Mouse (Mus musculus): ENCODE results near the gene Cgnl1. TPM values are rescaled to one million over a fixed set of nuclear protein-coding genes. Genes with fewer than 3 reads are reported as not detected.
A peak's percentile ranks its signal among the peaks of the same experiment; 100 is the strongest.
"Not testable (repeated sequence)": the region's sequence is repeated elsewhere in the genome, so short reads cannot be mapped to it uniquely, and the experiment has no call there.

Cgnl1 gene
- total RNA-seq, 2 experiments from 2014 or later: 10.2 to 14.8 TPM

DNA sequence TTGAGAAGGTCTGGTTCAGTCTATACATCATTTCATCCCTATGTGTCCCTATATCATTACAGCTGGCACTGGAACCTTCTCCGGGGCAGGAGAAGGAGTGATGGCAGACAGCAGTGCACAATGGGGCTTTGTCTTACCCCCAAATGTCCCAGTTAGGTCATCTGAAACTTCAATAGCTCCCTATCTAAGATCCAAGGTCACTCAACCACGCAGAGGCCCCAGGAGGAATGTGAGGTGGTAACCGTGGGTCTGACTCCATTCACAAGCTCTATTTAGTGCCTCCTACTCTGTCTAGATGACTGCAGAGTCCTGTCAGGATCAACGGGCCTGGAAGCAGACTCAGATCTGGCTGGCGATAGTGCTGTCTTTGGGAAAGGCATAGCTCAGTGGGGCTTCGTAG lies 142.5 kb downstream of the Cgnl1 start:
- no peak for DNase-seq (ENCODE audit: low spot score in 2 of 2)

DNA sequence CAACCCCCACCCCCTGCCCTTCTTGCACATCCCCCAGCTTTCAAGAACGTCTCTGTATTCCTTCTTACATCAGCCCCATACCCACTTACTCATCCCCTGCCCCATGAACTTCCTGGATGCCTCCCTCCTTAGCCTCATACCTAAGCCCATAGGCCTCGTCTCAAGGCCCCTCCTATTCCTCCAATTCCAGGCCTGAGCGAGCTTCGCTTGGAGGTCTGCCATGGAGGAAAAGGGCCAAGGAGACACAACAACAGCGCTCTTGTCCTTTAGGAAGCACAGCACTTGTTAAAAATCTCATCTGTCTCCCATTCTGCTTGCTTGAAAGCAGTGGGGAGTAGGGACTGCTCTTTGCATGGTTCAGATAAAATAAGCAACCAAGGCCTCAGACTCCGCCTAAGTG lies 143.1 kb downstream of the Cgnl1 start:
- peak in 1 of 2 experiments; percentile 38 for DNase-seq (ENCODE audit: low spot score in 2 of 2)

DNA sequence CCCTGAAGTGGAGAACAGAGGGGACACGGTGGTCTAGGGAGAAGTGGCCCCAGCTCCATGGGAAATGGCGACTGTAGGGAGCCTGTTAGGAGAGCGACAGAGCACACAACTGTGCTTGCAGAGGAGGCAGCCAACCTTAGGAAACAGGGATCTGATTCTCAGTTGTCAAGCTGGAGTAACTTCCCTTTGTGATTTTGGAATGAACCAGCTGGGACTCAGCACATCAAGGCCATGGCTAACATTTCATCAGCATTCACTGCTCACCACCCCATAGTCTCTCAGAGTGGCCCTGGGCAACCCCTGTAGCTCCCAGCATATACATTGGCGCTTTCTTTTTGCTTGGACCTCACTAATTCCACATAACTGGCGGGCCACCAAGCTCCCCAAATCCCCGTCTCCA lies 145.4 kb downstream of the Cgnl1 start:
- no peak for DNase-seq (ENCODE audit: low spot score in 2 of 2)

DNA sequence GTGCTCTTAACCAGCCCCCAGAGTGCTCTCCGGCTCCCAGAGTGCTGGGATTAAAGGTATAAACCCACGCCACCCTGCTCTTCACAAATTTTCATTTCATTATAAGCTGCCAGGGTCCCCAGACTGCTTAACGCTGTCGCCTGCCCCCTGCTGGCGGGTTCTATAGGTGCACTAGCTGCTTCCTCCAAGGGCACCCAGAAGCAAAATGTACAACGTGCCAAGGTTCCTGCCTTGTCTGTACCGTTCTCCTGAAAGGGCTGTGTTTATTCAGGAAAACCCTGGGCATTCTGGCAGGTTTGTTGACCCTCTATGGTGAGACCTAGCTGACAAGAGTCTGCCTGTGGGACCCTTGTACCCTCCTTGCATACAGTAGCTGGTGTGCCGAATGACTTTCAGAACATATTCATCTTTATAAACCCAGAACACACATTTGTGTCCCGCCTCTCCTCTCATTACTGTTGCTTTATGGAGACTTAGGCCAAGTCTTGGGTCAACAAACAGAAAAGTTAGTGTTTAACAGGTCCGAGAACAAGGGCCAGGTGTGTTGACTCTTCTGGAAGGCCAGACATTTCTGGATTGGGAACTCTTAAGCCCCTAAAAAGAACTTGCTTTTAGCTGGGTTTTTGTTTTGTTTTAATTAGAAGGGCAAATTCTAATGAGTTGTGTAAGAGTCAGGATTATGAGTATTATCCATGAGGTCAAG lies 146.5 kb downstream of the Cgnl1 start:
- peak in 1 of 2 experiments; percentile 44 for DNase-seq (ENCODE audit: low spot score in 2 of 2)

DNA sequence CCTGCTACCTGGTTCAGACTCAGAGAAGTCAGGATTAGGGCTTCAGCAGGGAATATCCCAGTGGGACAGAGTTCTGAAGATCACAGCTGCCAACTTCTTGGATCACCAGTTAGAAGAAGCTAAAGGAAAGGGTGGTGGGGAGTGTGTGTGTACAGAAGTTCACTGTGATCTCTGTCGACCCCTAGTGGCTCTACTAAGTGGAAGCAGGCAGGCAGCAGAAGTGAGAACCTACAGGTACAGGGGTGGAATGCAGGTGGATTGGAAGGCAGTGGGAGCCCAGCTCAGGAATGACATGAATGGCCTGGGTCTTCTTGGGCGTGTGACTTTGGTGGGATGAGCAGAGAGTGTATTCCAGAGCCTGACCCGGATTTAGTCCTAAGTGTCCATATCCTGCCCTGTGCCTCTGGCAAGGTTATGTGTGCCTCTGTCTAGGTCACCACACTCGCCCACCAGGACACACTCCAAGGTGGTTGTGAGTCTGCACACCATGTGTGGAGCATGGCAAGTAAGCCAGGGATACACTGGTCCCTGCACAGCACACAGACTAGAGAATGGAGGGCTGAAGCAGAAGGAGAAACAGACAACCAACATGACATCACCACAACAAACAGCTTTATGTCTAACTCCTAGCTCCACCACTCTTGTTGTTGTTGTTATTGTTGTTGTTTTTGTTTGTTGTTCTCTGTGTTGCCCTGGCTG lies 147.4 kb downstream of the Cgnl1 start:
- DNase-seq (ENCODE audit: low spot score in 2 of 2): no peak

DNA sequence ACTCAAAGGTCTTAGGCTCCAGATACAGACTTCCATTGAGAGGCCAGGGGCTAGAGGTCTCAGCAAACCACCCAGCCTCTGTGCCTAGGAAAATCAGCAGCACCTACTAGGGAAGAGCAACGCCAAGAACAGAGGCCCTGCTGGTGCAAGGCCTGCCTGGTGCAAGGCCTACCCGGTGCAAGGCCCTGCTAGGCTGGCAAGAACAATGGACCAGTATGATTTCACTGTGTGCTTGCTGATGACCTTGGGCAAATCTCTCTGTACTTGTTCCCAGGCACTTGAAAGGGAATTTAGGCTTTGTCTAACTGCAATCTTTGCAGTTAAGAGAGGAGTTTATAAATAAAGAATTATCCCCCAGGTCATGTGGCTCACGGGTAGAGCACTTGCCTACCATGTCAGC lies 148.8 kb downstream of the Cgnl1 start:
- DNase-seq (ENCODE audit: low spot score in 2 of 2): no peak

DNA sequence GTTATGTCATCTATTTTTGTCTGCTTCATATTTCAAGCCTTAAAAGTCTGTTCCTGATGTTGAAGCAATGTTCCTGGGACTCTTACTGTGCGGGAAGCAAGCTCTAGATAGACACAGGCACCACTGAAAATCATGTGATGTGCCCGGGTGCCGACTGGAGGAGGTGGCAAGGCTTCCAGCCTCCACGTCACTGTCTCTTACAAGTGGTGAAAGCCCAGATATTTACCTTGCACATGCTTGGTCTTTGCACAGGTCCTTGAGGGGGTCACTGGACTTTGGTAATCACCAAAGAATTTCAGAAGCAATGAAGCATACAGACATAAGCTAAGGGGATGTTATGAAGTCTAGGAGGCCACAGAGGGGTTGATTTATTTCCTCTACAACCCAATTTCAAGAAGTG lies 149.4 kb downstream of the Cgnl1 start:
- no peak for DNase-seq (ENCODE audit: low spot score in 2 of 2)

DNA sequence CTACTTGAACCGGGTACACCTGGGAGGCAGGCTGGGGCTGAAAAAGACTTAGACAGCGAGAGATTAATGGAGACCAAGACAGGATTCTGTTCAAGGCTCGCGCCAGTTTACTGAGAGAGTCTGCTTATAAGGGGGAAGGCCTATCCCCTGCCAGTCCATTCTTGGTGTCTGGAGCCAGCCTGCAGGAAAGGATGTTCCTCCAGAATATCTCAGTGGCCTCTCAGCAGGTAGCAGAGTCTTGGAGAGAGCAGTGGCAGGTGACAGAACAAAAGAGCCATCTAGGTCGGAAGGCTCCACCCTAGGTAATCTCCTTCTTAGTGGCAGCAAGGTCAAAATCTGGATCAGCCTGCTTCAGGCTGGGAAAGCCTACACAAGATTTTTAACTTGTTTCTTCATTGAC lies 151.3 kb downstream of the Cgnl1 start:
- not testable (repeated sequence) for DNase-seq (ENCODE audit: low spot score in 2 of 2)

DNA sequence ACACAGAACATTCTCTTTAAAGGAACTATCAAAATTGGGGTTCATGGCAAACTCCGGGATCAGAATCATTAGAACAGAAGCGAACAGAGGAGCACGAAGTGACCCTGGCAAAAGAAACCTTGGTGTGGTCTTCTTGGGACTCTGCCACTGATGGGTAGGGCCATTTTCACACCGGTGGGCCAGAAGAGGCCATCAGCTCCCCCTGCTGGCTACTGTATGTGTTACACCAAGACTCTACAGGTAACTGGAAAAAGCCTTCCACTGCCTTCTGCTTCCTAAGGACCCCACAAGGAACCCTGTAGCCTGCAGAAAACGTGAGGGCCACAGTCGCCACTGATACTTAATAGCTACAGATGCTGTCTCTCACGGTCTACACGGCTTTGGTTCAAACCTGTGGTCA lies 154.0 kb downstream of the Cgnl1 start:
- DNase-seq (ENCODE audit: low spot score in 2 of 2): no peak

DNA sequence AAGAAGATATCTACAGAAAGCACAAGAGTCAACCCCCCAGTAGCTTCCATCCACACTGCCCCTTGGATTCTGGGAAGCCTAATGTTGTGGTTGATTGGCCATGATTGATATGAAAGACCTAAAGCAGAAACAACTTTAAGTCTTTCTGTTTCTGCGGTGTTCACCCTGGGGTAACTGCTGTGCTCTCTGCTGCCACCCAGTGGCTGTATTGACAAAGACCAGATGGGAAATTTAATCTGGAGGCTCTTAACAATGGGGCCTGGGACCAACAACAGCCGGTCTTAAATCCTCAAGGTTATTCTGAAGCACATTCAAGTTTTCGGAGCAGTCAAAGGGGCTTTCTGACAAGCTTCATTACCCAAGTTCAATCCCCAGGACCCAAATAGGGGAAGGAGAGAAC lies 155.2 kb downstream of the Cgnl1 start:
- peak; percentile 64 to 82 for DNase-seq (ENCODE audit: low spot score in 2 of 2)

DNA sequence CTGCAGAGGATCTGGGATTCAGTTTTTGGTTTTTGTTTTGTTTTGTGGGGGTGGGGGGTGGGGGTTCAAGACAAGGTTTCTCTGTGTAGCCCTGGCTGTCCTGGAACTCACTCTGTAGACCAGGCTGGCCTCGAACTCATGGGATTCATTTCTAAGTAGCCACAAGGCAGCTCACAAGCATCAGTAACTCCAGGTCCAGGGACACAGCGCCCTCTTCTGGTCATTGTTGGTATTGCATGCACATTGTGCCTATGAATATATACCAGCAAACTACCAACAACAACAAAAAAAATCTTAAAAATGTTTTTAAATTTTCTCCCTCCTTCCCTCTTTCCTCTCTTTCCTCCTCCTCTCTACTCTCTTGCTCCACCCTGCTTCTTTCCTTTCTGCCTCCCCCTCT lies 156.8 kb downstream of the Cgnl1 start:
- DNase-seq (ENCODE audit: low spot score in 2 of 2): peak in 1 of 2 experiments; percentile 30

DNA sequence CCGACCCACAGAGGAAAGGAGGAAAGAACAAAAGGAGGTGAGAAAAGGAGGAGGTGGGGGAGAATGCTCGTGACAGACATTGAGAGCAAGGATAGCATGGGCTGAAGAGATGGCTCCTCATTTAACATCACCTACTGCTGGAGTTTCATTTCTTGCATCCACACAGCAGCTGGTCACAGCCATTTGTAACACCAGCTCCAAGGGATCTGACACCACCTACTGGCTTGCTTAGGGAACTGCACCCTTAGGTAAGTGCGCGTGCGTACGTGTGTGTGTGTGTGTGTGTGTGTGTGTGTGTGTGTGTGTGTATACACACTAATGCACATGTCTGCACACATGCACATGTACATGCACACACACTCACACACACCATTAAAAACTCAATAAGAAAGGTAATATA lies 158.4 kb downstream of the Cgnl1 start:
- DNase-seq (ENCODE audit: low spot score in 2 of 2): no peak

DNA sequence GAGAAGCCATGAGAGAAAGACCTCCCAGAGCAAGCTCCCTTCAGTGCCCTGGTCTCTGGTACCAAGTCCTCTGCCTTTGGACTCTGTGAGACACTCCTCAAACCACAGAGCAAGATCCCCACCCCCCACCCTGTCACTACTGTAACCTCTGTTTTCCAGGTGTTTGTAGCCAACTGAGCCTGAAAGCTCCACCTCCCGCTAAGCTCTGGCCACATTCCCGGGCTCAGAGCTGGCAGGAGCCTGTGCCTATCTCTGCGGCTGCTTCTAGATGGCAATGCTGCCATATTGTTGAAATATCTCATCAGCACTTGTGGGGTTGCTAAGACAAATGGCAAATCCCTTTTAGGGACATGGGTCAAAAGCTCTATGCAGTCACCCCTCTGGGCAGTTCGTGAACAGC lies 159.5 kb downstream of the Cgnl1 start:
- DNase-seq (ENCODE audit: low spot score in 2 of 2): no peak

DNA sequence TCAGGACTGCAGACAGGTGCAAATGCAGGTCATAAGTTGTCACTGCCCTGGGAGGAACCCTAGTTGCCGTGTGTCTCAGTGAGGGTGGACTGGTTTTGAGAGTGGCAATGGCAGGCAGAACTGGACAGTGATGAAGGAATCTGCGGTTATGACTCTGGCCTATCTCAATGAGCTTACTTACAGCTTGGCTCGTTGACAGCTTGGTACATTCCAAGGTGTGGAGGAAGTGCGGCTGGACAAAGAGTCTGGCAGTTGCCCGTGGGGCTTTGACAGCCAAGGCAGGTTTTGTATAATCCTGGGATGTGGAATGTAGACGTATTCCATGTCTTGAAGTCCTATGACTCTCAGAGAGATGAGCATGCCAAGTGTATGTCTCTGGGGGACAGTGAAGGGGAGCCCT lies 162.4 kb downstream of the Cgnl1 start:
- no peak for DNase-seq (ENCODE audit: low spot score in 2 of 2)

DNA sequence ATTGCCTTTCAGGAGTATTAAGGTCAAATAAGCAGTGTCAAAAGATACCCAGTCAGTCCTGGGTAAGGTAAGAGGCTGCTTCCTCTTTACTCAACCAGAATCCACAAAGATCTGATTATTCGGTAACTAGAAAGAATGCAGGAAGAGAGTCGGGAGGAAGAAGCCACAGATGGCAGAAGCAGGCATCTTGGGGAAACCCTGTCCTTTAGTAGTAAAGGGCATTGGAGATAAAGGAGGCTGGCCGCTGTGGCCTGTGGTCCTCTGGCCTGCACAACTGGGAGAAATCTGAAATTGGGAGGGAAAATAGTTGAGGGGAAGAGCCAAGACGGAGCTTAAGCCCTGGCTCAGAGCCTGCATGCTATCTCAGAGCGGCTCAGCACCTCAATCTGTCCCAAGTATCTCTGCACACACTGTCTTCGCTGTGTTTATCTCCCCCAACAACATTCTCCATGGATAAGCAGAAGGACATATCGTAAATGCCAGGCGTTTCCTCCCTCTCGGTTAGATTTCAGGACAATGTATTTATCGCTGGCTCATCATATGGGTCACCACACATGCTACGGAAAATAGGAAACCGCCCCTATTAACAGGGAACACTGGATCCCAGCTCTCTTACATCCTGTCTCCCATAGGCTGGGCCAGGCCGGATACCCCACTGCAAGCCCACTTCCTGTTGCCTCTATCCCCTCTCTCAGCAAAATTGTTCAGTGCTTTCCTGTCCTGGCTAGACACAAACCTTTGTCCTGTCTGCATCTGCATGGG lies 164.9 kb downstream of the Cgnl1 start:
- no peak for DNase-seq (ENCODE audit: low spot score in 2 of 2)

DNA sequence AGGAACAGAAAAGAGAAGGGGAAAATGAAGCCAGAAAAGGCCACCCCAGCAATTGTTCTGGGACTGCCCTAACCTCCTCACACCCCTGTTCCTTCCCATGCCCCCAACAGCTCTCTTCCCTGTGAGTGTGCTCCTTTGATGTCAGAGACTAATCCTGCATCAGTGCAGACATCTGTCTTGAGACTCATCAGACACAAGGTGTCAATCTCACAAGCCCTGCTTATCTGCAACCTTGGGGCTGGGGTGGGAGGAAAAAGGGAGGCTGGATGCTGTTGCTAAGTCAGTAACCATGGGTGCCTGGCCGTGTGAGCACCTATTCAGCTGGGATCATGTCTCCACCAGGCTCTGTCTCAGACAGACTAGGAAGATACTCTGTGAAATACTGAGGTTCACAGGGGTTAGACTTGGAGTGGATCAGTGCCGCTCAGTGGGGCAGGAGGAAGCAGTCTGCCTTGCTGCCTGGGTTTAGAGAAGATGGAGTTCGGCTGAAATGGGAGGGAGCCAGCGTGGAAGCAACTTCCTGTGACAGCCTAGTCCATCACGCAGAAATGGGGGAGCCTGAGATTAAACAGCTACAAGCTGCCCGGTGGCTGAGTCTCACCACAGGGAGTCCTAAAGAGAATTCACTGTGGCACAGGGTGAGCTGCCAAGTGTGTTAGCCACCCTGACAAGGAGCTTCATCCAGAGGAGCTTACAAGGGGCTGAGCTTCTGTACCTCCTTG lies 166.3 kb downstream of the Cgnl1 start:
- no peak for DNase-seq (ENCODE audit: low spot score in 2 of 2)

DNA sequence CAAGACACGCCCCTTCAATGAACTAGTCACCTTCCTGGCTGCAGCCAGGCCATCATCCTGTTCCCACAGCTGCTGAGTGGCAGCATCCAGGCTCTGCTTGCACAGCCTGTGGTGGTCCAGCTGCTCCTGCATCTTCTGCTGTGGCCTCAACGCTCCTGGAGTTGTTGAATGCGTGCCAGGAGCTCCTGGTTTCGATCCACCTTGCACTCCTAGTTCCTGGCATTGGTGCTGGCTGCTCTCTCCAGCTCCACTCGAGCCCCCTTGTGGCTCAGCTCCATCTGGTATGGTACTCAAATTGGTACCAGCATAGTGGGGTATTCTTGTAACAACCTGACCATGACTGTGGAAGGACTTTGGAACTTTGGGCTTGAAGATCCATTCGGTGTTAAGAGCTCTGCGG lies 171.5 kb downstream of the Cgnl1 start:
- no peak for DNase-seq (ENCODE audit: low spot score in 2 of 2)

DNA sequence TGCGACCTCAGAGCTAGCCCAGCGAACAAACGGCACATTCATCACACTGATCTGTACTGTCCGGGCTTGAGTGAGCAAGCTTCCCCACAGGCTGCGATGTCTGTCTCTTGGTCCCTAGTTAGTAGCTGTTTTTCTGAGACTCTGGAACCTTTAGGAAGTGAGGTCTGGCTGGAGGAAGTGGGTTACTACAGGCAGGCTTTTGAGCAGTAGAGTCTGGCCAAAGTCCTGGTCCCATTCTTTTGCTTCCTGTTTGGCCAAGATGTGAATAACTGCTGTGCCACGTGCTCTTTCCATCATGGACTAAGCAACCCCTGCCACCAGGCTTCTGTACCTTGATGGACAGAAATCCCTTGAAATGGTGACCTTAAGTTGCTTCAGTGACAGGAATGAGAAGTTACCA lies 174.5 kb downstream of the Cgnl1 start:
- DNase-seq (ENCODE audit: low spot score in 2 of 2): no peak

DNA sequence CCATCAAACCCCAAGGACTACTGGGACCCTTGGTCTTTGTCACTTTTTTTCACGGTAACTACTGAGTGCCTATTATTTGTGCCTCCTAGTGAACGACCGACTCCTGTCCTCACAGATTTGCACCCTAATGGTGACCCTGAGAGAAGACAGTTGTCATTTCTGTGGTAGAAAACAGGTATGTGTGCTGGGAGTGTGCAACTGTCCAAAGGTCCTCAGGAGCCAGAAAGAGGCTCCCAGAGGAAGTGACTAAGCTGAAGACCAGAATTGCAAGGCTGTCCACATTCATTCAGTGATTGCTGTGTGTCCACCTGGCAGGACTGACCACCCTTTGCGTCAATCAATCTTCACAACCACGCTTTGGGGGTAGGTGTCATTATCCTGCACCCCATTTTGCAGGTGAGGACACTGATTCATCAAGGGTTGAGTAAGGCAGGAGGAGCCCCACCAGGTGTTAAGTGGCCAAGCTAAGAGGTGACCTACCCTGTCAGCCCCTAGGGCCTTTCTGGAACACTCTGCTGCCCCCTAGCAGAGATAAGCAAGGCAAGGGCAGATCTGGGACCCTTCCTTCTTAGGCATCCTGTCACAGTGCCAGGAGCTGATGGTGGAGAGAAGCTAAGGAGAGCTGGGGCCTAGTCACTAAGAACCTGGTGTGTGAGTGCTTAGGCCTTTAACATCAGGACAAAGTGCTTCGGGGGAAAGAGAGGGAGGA lies 178.7 kb downstream of the Cgnl1 start:
- no peak for DNase-seq (ENCODE audit: low spot score in 2 of 2)

DNA sequence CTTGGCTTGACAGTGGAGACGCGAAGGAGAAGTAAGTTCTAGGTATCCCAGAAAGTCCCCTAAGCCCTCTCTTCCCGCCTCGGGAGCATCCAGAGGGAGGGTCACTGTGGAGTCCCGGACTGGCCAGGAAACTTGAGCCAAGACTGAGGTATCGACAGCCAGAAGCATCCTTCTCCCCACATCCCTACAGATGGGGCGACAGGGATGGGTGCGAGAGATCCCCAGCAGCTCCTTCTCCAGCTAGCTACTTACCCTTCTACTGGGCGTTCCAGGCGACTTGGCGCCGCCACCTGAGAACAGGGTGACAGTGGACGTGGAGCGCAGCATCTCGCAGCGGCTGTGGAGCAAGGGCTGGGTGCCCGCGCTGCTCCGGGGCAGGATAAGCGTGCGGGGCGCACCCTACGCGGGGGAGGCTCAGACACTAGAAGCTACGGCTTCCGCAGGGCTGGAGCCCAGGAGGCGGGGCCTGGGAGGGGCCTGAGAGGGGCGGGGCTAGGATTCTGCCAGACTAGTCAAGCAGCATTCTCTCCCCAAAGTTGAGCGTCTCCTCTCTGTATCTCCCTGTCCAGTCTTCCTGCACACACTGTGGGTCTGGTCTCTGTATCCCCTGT lies 179.4 kb downstream of the Cgnl1 start, which contains the start of gene Myzap:
Gene Myzap (minus strand): TSS at position 423 of the 611 bp plus-strand sequence.
- peak; percentile 36 to 63 for DNase-seq (ENCODE audit: low spot score in 2 of 2)

Measured in layer of hippocampus, postnatal 14 days (tissue).